8 mouse cellular contexts compared by ENCODE assay signal in genomic region chr7:44848561-44849415, GRCm38 (mm10). TPM values are rescaled to one million over a fixed set of nuclear protein-coding genes. Genes with fewer than 3 reads are reported as not detected.
DNase-seq lines count a peak whose midpoint lies in the region; ATAC-seq and TF ChIP-seq lines count a peak whose summit lies in the region.

TSS of gene Akt1s1 (plus strand) at chr7:44848991.
TSS of gene Tbc1d17 (minus strand) at chr7:44849079.

- H3K27ac ChIP-seq in gastrocnemius, adult 2 months = peak within 1 kb of the TSS; percentile 97
- H3K27ac ChIP-seq in hindbrain, postnatal 0 days = peak within 1 kb of the TSS; percentile 99
- H3K27ac ChIP-seq in left cerebral cortex, adult 2 months = peak within 1 kb of the TSS; percentile 99

- peaks cover 16% of the 10 kb centered on the region; the same call in 1 of the 2 replicates for H3K4me1 ChIP-seq in hindbrain, postnatal 0 days (ENCODE audit: insufficient read depth, low read length)

- peak within 1 kb of the TSS; percentile 83 for H3K4me2 ChIP-seq in hindbrain, postnatal 0 days (ENCODE audit: low read depth, low read length)

- peak; percentile 100 for DNase-seq in ZHBTc4 (ENCODE audit: low read depth, low spot score)
- DNase-seq in gastrocnemius, adult 2 months = peak; percentile 99
- peak; percentile 100 for DNase-seq in hindbrain, postnatal 0 days (ENCODE audit: low spot score)
- peak; percentile 98 to 99 for DNase-seq in left cerebral cortex, adult 2 months (ENCODE audit: extremely low spot score in 1 of 2, low spot score in 2 of 2)
- DNase-seq in right cerebral cortex, adult 2 months (ENCODE audit: low spot score in 2 of 2) = peak; percentile 99 to 100
- peak; percentile 99 for DNase-seq in urinary bladder, postnatal 14 days (ENCODE audit: low spot score)

- intact Hi-C loops in gastrocnemius, adult 2 months (cut with DNase I) = no loop called here
- intact Hi-C loops in left cerebral cortex, adult 2 months (cut with DNase I) = loop anchor here (1.0 to 2.0 kb wide), 2 partner anchors 30 to 44 kb away; partner anchors contain the start of gene Med25

- H3K27me3 ChIP-seq in hindbrain, postnatal 0 days (ENCODE audit: insufficient read depth, low read length) = no peaks in the 10 kb centered on the region

- WGBS in hindbrain, postnatal 0 days = under 1% methylated on average over 54 of the region's 54 CpGs

- H3K9me3 ChIP-seq in hindbrain, postnatal 0 days (ENCODE audit: low read length) = no peaks in the 10 kb centered on the region

- H3K36me3 ChIP-seq in hindbrain, postnatal 0 days (ENCODE audit: insufficient read depth, low read length) = peaks cover 38% of the 10 kb centered on the region

- peak within 1 kb of the TSS; percentile 92 for H3K4me3 ChIP-seq in gastrocnemius, adult 2 months
- H3K4me3 ChIP-seq in hindbrain, postnatal 0 days (ENCODE audit: low read length) = peak within 1 kb of the TSS; percentile 73
- peak within 1 kb of the TSS; percentile 68 for H3K4me3 ChIP-seq in left cerebral cortex, adult 2 months

- ATAC-seq in common myeloid progenitor, adult 5-6 weeks (replicated peaks; ENCODE audit: low read depth, poor library complexity, severe bottlenecking) = peak; percentile 75
- ATAC-seq in hindbrain, postnatal 0 days = peak; percentile 91
- ATAC-seq in megakaryocyte, adult 5-6 weeks (ENCODE audit: poor library complexity, severe bottlenecking) = peak; percentile 71

- no peak for TF ChIP-seq CTCF in gastrocnemius, adult 2 months (IDR thresholded peaks at IDR 0.05)
- TF ChIP-seq CTCF in hindbrain, postnatal 0 days (IDR thresholded peaks at IDR 0.05; ENCODE audit: low read depth) = no peak
- no peak for TF ChIP-seq CTCF in left cerebral cortex, adult 2 months (IDR thresholded peaks at IDR 0.05)

- peak within 1 kb of the TSS; percentile 84 for H3K9ac ChIP-seq in hindbrain, postnatal 0 days (replicated peaks; ENCODE audit: low read length)

RNA-seq across cellular contexts. Expression of gene Akt1s1, which starts in this region (rescaled TPM):
- total RNA-seq in common myeloid progenitor, adult 5-6 weeks (2017) = 19.7 and 29.0 TPM in 2 replicates
- total RNA-seq in gastrocnemius, adult 2 months (2021) = 100 to 1,000 TPM; 128 to 137 TPM
- total RNA-seq in hindbrain, postnatal 0 days (2014; rRNA removed) = 136 and 156 TPM in 2 replicates
- 94.3 and 95.4 TPM in 2 replicates for polyA plus RNA-seq in hindbrain, postnatal 0 days (2015; fragmentation: Nextera tagmentation; extraction: Ambion mirVana)
- total RNA-seq in left cerebral cortex, adult 2 months (2021) = 10 to 100 TPM; 69.7 to 77.0 TPM
- 4.7 and 6.5 TPM in 2 replicates for total RNA-seq in megakaryocyte, adult 5-6 weeks (2015)
- 8.0 and 9.6 TPM in 2 replicates for total RNA-seq in megakaryocyte, adult 5-6 weeks (2017)

RNA-seq across cellular contexts. Expression of gene Tbc1d17, which starts in this region (rescaled TPM):
- 21.0 and 32.4 TPM in 2 replicates for total RNA-seq in common myeloid progenitor, adult 5-6 weeks (2017)
- 10 to 100 TPM; 40.8 to 56.4 TPM for total RNA-seq in gastrocnemius, adult 2 months (2021)
- 53.7 and 98.5 TPM in 2 replicates for total RNA-seq in hindbrain, postnatal 0 days (2014; rRNA removed)
- polyA plus RNA-seq in hindbrain, postnatal 0 days (2015; fragmentation: Nextera tagmentation; extraction: Ambion mirVana) = 103 and 106 TPM in 2 replicates
- 10 to 100 TPM; 64.4 to 67.5 TPM for total RNA-seq in left cerebral cortex, adult 2 months (2021)
- total RNA-seq in megakaryocyte, adult 5-6 weeks (2015) = 12.5 and 17.6 TPM in 2 replicates
- 13.0 and 14.8 TPM in 2 replicates for total RNA-seq in megakaryocyte, adult 5-6 weeks (2017)

Comparison
In these comparisons a context has a peak if more than half of its experiments do, and no peak if none do; other contexts are left out.
1. Peak in every context shown above with its lines: DNase-seq, ATAC-seq, H3K4me3 ChIP-seq and H3K27ac ChIP-seq.